Mouse (Mus musculus): Measurements from ENCODE around the gene Rnf34.

DNA sequence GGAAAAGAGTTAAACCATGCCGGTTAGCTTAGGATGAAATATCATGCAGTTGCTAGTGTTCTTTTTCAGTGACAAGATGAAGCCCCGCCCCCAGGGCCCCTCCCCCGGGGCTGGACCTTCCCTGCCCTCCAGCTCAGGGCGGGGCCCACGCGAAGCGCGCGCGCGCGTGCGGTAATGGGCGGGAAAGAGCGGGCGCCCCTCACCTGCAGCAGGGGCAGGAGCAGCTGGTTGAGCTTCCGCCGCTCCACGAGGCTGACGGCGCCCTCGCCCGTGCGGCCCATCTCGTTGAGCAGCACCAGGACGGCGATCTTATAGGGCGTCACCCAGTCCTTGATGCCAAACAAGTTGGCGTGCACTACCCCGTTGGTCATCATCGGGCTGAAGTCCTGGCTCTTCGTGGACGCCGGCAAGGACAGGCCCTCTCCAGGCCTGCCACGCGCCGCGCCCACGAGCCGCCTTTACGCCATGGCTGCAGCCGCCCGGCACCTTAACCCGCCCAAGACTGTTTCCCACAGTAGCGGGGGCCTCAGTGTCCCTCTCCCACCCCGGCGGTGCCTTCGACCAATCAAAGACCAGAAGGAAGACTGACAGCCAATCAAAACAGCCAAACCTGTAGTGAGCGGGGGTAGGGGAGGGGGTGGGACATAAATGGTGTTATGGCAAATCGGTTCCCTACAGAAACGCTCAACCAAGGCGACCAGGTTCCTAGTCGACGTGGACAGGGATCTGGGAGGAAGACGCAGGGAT, 28.9 kb upstream of the Rnf34 start, which contains the start of gene Anapc5:
- TF ChIP-seq CTCF (IDR thresholded peaks at IDR 0.05; ENCODE audit: insufficient read depth, low read depth, low read length) (no peak), POLR2A (IDR thresholded peaks at IDR 0.05; ENCODE audit: insufficient read depth, low read depth, low read length) (peak; percentile 82; the same call in 1 of the 2 replicates)
